Mouse (Mus musculus) ES-Bruce4 (cell line): ENCODE data around the gene Plcb4.

Experiments used
- CTCF ChIP-seq: IDR thresholded peaks from one replicate; pipeline ENCODE4 v1.8.1; 2011; ENCODE audit warnings: low read depth, low read length
- EP300 ChIP-seq: IDR thresholded peaks from 2 replicates; pipeline ENCODE4 v1.6.1; 2011; ENCODE audit warnings: low read depth, low read length; ENCODE audit not compliant: insufficient read depth
- POLR2A ChIP-seq: IDR thresholded peaks from one replicate; pipeline ENCODE4 v1.8.1; 2011; ENCODE audit warnings: low read length; ENCODE audit not compliant: insufficient read depth

DNA sequence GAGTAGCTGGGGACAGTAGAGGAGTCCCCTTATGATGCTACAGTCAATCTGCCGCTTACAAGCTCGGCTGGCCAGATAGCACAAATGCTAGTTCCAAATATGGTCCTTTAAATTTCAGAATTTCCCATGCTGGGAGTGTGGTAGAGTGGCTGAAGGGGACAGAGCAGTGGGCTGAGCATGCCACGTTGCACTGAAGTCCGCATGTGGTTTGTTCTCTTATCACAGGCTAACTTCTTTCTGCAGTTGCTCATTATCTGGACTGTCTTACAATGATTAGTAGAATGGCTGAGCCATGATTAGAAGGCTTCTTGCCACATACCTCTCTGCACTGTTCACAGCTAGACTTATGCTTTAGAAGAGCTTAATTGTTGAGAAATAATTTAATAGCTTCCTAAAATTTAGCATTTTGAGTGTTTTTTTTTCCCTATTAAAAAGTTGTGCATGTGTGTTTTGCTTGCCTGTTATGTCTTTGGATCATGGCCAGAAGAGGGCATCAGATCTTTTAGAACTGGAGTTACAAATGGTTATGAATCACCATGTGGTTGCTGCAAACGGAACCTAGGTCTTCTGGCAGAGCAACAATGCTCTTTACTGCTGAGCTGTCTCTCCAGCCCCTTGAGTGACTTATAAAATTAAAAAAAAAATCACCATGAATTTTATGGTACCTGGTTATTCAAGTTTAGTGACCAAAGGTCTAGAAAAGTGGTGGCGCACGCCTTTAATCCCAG, 42.0 kb downstream of the Plcb4 start:
- no peak for TF ChIP-seq CTCF
- TF ChIP-seq POLR2A, result no peak
- TF ChIP-seq EP300, result no peak
